Mouse (Mus musculus) gonadal fat pad, adult 2 months (tissue): ENCODE results near the gene Tnr. TPM values are rescaled to one million over a fixed set of nuclear protein-coding genes. Genes with fewer than 3 reads are reported as not detected.

ENCODE experiments used
- DNase-seq: peaks from one replicate; pipeline ENCODE4 v3.0.0-alpha.2; 2012; ENCODE audit warnings: low read depth
- polyA plus RNA-seq: library from polyadenylated mRNA; depleted of rRNA; stranded (reverse); fragments of >200 nt; gene quantifications from 2 replicates; pipeline ENCODE4 v1.2.3, GENCODE M21; 2012

The Tnr gene
- polyA plus RNA-seq, 1 experiment: 0.08 TPM

GRCm38 (mm10) chr1:159800366-159800765 is 276.8 kb downstream of the Tnr start:
- DNase-seq: no peak

GRCm38 (mm10) chr1:159801753-159802152 is 278.2 kb downstream of the Tnr start:
- no peak for DNase-seq

GRCm38 (mm10) chr1:159803711-159804110 is 280.1 kb downstream of the Tnr start:
- no peak for DNase-seq

- DNase-seq: no peak
Observed at GRCm38 (mm10) chr1:159809493-159809892, 285.9 kb downstream of the Tnr start.

- DNase-seq: no peak
Observed at GRCm38 (mm10) chr1:159811805-159812204, 288.2 kb downstream of the Tnr start.

- no peak for DNase-seq
Observed at GRCm38 (mm10) chr1:159812820-159813411, 289.3 kb downstream of the Tnr start.

- DNase-seq: no peak
Observed at GRCm38 (mm10) chr1:159814348-159814747, 290.8 kb downstream of the Tnr start.

GRCm38 (mm10) chr1:159816614-159817371 is 293.2 kb downstream of the Tnr start:
- no peak for DNase-seq

GRCm38 (mm10) chr1:159819511-159819910 is 295.9 kb downstream of the Tnr start:
- no peak for DNase-seq

- DNase-seq: no peak
Observed at GRCm38 (mm10) chr1:159822416-159822815, 298.8 kb downstream of the Tnr start.

- DNase-seq: no peak
Observed at GRCm38 (mm10) chr1:159828531-159828930, 305.0 kb downstream of the Tnr start.

GRCm38 (mm10) chr1:159833165-159833564 is 309.6 kb downstream of the Tnr start:
- no peak for DNase-seq

- no peak for DNase-seq
Observed at GRCm38 (mm10) chr1:159833646-159834338, 310.2 kb downstream of the Tnr start.

- DNase-seq: no peak
Observed at GRCm38 (mm10) chr1:159835126-159835525, 311.6 kb downstream of the Tnr start.

- DNase-seq: no peak
Observed at GRCm38 (mm10) chr1:159840337-159840736, 316.8 kb downstream of the Tnr start.

- no peak for DNase-seq
Observed at GRCm38 (mm10) chr1:159842876-159843275, 319.3 kb downstream of the Tnr start.

- DNase-seq: no peak
Observed at GRCm38 (mm10) chr1:159852088-159852487, 328.5 kb downstream of the Tnr start.

- no peak for DNase-seq
Observed at GRCm38 (mm10) chr1:159854261-159854660, 330.7 kb downstream of the Tnr start.

GRCm38 (mm10) chr1:159861782-159862474 is 338.4 kb downstream of the Tnr start:
- no peak for DNase-seq

GRCm38 (mm10) chr1:159865696-159866095 is 342.1 kb downstream of the Tnr start:
- no peak for DNase-seq

GRCm38 (mm10) chr1:159869619-159870441 is 346.3 kb downstream of the Tnr start:
- DNase-seq: no peak
